ENCODE assay signal across 24 mouse cellular contexts in the genomic region with DNA sequence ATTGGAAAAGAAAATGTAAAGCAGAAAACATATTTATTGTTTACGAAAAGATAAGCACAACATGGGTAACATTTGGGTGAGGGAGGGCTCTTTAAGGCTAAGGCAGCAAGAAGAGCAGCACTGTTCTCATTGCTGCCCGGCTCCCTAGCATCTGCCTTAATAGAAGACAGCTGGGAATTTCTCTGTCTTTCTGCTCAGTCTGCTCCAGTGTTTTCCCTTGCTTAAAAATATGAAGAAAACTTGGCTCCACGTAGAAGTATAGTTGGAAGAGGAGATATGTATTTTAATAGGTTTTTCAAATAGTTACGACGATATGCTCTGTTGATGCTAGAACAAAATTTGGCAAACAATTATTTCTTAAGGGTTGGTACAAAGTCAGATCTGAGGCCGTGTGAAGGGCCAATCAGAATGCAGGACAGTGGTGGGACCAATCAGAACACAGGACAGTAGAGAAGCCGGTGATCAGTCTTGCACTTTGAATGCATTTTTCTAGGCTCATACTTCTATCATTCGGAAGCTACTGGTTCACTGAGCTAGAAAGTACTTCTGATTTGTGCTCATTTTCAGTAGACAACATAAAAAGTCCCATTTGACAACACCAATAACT. TPM values are rescaled to one million over a fixed set of nuclear protein-coding genes. Genes with fewer than 3 reads are reported as not detected.
DNase-seq lines count a peak whose midpoint lies in the region; ATAC-seq and TF ChIP-seq lines count a peak whose summit lies in the region.
"Had no signal": no experiment of that assay in that cellular context is flagged by ENCODE, and none has a peak within 500 bp of the region (broad histone marks: within the 10 kb centered on the region; RNA-seq: fewer than 3 reads in every experiment).

No protein-coding gene starts in this region.

- ATAC-seq in embryonic facial prominence, embryonic 11.5 days (replicated peaks; ENCODE audit: insufficient number of reproducible peaks, low FRiP score, low TSS enrichment, low read depth) = no peak
- ATAC-seq in limb, embryonic 14.5 days (ENCODE audit: low FRiP score, low read depth) = no peak
- ATAC-seq in embryonic facial prominence, embryonic 14.5 days (ENCODE audit: low read depth) = 0 out of 2 replicates have a peak, but pooled peaks have one; percentile 69
- ATAC-seq: forebrain, embryonic 14.5 days; hindbrain, embryonic 16.5 days; intestine, embryonic 15.5 days; Patski had no signal

- no peaks in the 10 kb centered on the region for H3K36me3 ChIP-seq in embryonic facial prominence, embryonic 11.5 days (replicated peaks; ENCODE audit: control insufficient read depth, insufficient read depth, low read depth, low read length)
- H3K36me3 ChIP-seq in embryonic facial prominence, embryonic 10.5 days (replicated peaks) = no peaks in the 10 kb centered on the region
- no peaks in the 10 kb centered on the region for H3K36me3 ChIP-seq in limb, embryonic 14.5 days (ENCODE audit: control insufficient read depth, insufficient read depth, low read length)
- no peaks in the 10 kb centered on the region for H3K36me3 ChIP-seq in limb, embryonic 10.5 days
- H3K36me3 ChIP-seq in embryonic facial prominence, embryonic 14.5 days (ENCODE audit: control insufficient read depth, insufficient read depth, low read length) = no peaks in the 10 kb centered on the region
- H3K36me3 ChIP-seq: forebrain, embryonic 10.5 days; hindbrain, embryonic 10.5 days; hindbrain, embryonic 13.5 days; intestine, embryonic 15.5 days had no signal

- no peak overlapping the region for H3K4me3 ChIP-seq in embryonic facial prominence, embryonic 11.5 days (ENCODE audit: low read depth, low read length)
- H3K4me3 ChIP-seq in embryonic facial prominence, embryonic 10.5 days = no peak overlapping the region
- no peak overlapping the region for H3K4me3 ChIP-seq in limb, embryonic 14.5 days (replicated peaks; ENCODE audit: low read length)
- H3K4me3 ChIP-seq in limb, embryonic 10.5 days = no peak overlapping the region
- no peak overlapping the region for H3K4me3 ChIP-seq in embryonic facial prominence, embryonic 14.5 days (ENCODE audit: low read depth, low read length)
- H3K4me3 ChIP-seq: forebrain, embryonic 10.5 days; hindbrain, embryonic 10.5 days; hindbrain, embryonic 13.5 days; intestine, embryonic 15.5 days had no signal

- no peaks in the 10 kb centered on the region for H3K4me1 ChIP-seq in embryonic facial prominence, embryonic 11.5 days (ENCODE audit: control insufficient read depth, insufficient read depth, low read length)
- peaks cover 4% of the 10 kb centered on the region for H3K4me1 ChIP-seq in embryonic facial prominence, embryonic 10.5 days
- H3K4me1 ChIP-seq in limb, embryonic 14.5 days (ENCODE audit: control insufficient read depth, insufficient read depth, low read length) = peaks cover 2% of the 10 kb centered on the region; the same call in 1 of the 2 replicates
- peaks cover 5% of the 10 kb centered on the region; the same call in 1 of the 2 replicates for H3K4me1 ChIP-seq in limb, embryonic 10.5 days
- H3K4me1 ChIP-seq in embryonic facial prominence, embryonic 14.5 days (ENCODE audit: control insufficient read depth, insufficient read depth, low read length) = 0 out of 2 replicates have a peak, but pooled peaks cover 5% of the 10 kb centered on the region
- H3K4me1 ChIP-seq: hindbrain, embryonic 13.5 days; intestine, embryonic 15.5 days had no signal

- TF ChIP-seq POLR2A in limb, embryonic 14.5 days (IDR thresholded peaks at IDR 0.05; ENCODE audit: borderline replicate concordance, extremely low read depth, insufficient read depth, insufficient read length) = no peak

- DNase-seq in embryonic facial prominence, embryonic 11.5 days (ENCODE audit: low spot score) = peak; percentile 62
- DNase-seq in embryonic facial prominence, embryonic 10.5 days (ENCODE audit: low spot score) = no peak
- peak; percentile 86 for DNase-seq in heart, adult 11 months
- DNase-seq in heart, adult 8-10 months (ENCODE audit: low spot score) = no peak
- DNase-seq in limb, embryonic 14.5 days (ENCODE audit: low spot score) = peak; percentile 42
- no peak for DNase-seq in limb, embryonic 10.5 days (ENCODE audit: low spot score)
- DNase-seq in embryonic facial prominence, embryonic 14.5 days (ENCODE audit: low spot score) = peak; percentile 74
- no peak for DNase-seq in ovary, adult 18-20 months (ENCODE audit: low spot score)
- DNase-seq: adrenal gland, postnatal 14 days; cerebellum, adult 11 months; cerebellum, adult 2 months; cerebellum, adult 9-11 months; cerebellum, postnatal 25 days; gastrocnemius, postnatal 14 days; heart, postnatal 36 days; kidney, adult 11 months had no signal

- no peak overlapping the region for H3K27ac ChIP-seq in embryonic facial prominence, embryonic 11.5 days (replicated peaks; ENCODE audit: low read depth, low read length)
- H3K27ac ChIP-seq in embryonic facial prominence, embryonic 10.5 days (replicated peaks) = no peak overlapping the region
- H3K27ac ChIP-seq in limb, embryonic 14.5 days (replicated peaks; ENCODE audit: low read depth, low read length) = no peak overlapping the region
- H3K27ac ChIP-seq in limb, embryonic 10.5 days = no peak overlapping the region
- peak overlapping the region; percentile 18 for H3K27ac ChIP-seq in embryonic facial prominence, embryonic 14.5 days (replicated peaks; ENCODE audit: low read depth, low read length)
- H3K27ac ChIP-seq: forebrain, embryonic 10.5 days; hindbrain, embryonic 10.5 days; hindbrain, embryonic 13.5 days; intestine, embryonic 15.5 days had no signal

- H3K9ac ChIP-seq in embryonic facial prominence, embryonic 11.5 days (replicated peaks; ENCODE audit: low read length) = no peak overlapping the region
- no peak overlapping the region for H3K9ac ChIP-seq in limb, embryonic 14.5 days (ENCODE audit: low read depth, low read length, severe bottlenecking)
- H3K9ac ChIP-seq in embryonic facial prominence, embryonic 14.5 days (ENCODE audit: low read depth, low read length) = no peak overlapping the region
- H3K9ac ChIP-seq: hindbrain, embryonic 13.5 days; intestine, embryonic 15.5 days had no signal

- no peaks in the 10 kb centered on the region for H3K9me3 ChIP-seq in embryonic facial prominence, embryonic 11.5 days (replicated peaks; ENCODE audit: control insufficient read depth, low read length)
- no peaks in the 10 kb centered on the region for H3K9me3 ChIP-seq in embryonic facial prominence, embryonic 10.5 days
- no peaks in the 10 kb centered on the region for H3K9me3 ChIP-seq in limb, embryonic 14.5 days (ENCODE audit: control insufficient read depth, low read length)
- H3K9me3 ChIP-seq in limb, embryonic 10.5 days (replicated peaks) = no peaks in the 10 kb centered on the region
- no peaks in the 10 kb centered on the region for H3K9me3 ChIP-seq in embryonic facial prominence, embryonic 14.5 days (ENCODE audit: control insufficient read depth, low read length)
- H3K9me3 ChIP-seq: forebrain, embryonic 10.5 days; intestine, embryonic 15.5 days had no signal

- H3K27me3 ChIP-seq in embryonic facial prominence, embryonic 11.5 days (ENCODE audit: control insufficient read depth, insufficient read depth, low read length) = no peaks in the 10 kb centered on the region
- no peaks in the 10 kb centered on the region for H3K27me3 ChIP-seq in embryonic facial prominence, embryonic 10.5 days (replicated peaks; ENCODE audit: low read depth, poor library complexity, severe bottlenecking)
- no peaks in the 10 kb centered on the region for H3K27me3 ChIP-seq in limb, embryonic 14.5 days (ENCODE audit: control insufficient read depth, insufficient read depth, low read length)
- H3K27me3 ChIP-seq in limb, embryonic 10.5 days (ENCODE audit: low read depth, poor library complexity, severe bottlenecking) = no peaks in the 10 kb centered on the region
- no peaks in the 10 kb centered on the region for H3K27me3 ChIP-seq in embryonic facial prominence, embryonic 14.5 days (replicated peaks; ENCODE audit: control insufficient read depth, insufficient read depth, low read length)
- H3K27me3 ChIP-seq: hindbrain, embryonic 13.5 days; intestine, embryonic 15.5 days; Patski had no signal

- 72% methylated on average over 8 of the region's 8 CpGs for WGBS in embryonic facial prominence, embryonic 11.5 days
- 74% methylated on average over 8 of the region's 8 CpGs for WGBS in embryonic facial prominence, embryonic 10.5 days
- WGBS in limb, embryonic 14.5 days = 69% methylated on average over 8 of the region's 8 CpGs
- 80% methylated on average over 8 of the region's 8 CpGs for WGBS in limb, embryonic 10.5 days
- WGBS in embryonic facial prominence, embryonic 14.5 days = 56% methylated on average over 8 of the region's 8 CpGs

- no peak overlapping the region for H3K4me2 ChIP-seq in embryonic facial prominence, embryonic 11.5 days (ENCODE audit: low read depth, low read length)
- H3K4me2 ChIP-seq in limb, embryonic 14.5 days (replicated peaks; ENCODE audit: low read depth, low read length, severe bottlenecking) = no peak overlapping the region
- no peak overlapping the region for H3K4me2 ChIP-seq in embryonic facial prominence, embryonic 14.5 days (ENCODE audit: low read depth, low read length)
- H3K4me2 ChIP-seq: heart, embryonic 11.5 days; hindbrain, embryonic 13.5 days; intestine, embryonic 15.5 days had no signal

RNA-seq across cellular contexts. Expression of a gene that starts 39.0 kb away (rescaled TPM):
- 16.7 and 18.2 TPM in 2 replicates for polyA plus RNA-seq in embryonic facial prominence, embryonic 11.5 days (2014; fragmentation: Nextera tagmentation; extraction: Ambion mirVana)
- 8.4 and 10.2 TPM in 2 replicates for polyA plus RNA-seq in embryonic facial prominence, embryonic 10.5 days (2016; fragmentation: Nextera tagmentation; extraction: Ambion mirVana)
- 10 to 100 TPM; 31.0 to 35.6 (median 32.5) TPM for total RNA-seq in heart, adult 8-10 months (2022)
- polyA plus RNA-seq in limb, embryonic 14.5 days (2012; rRNA removed) = 18.4 TPM in 2 replicates
- 21.2 and 27.3 TPM in 2 replicates for polyA plus RNA-seq in limb, embryonic 14.5 days (2014; fragmentation: Nextera tagmentation; extraction: Ambion mirVana)
- polyA plus RNA-seq in limb, embryonic 10.5 days (2016; fragmentation: Nextera tagmentation; extraction: Ambion mirVana) = 9.3 and 9.5 TPM in 2 replicates
- 24.1 and 28.2 TPM in 2 replicates for polyA plus RNA-seq in embryonic facial prominence, embryonic 14.5 days (2014; fragmentation: Nextera tagmentation; extraction: Ambion mirVana)

Comparison
In these comparisons a context has a peak if more than half of its experiments do, and no peak if none do; other contexts are left out.
1. DNase-seq: peak in embryonic facial prominence, embryonic 11.5 days (single experiment), heart, adult 11 months (single experiment), limb, embryonic 14.5 days (single experiment) and embryonic facial prominence, embryonic 14.5 days (single experiment); none in embryonic facial prominence, embryonic 10.5 days (single experiment), heart, adult 8-10 months (single experiment), limb, embryonic 10.5 days (single experiment) and ovary, adult 18-20 months (single experiment).